Mouse (Mus musculus) liver, embryonic 16.5 days (tissue): Measurements from ENCODE around the gene Ncl. TPM values are rescaled to one million over a fixed set of nuclear protein-coding genes. Genes with fewer than 3 reads are reported as not detected.

Experiments
- ATAC-seq: fragments of 200-750 bp; cut with Nextera tagmentation; 2 replicates; pipeline ENCODE4 v1.8.0; 2017; ENCODE audit warnings: low read depth, mild to moderate bottlenecking, moderate number of reproducible peaks, moderate library complexity
- H3K27ac ChIP-seq: fragments of 300-500 bp; sonication (generic); 2 replicates; pipeline ENCODE4 v1.5.1; 2014; ENCODE audit warnings: mild to moderate bottlenecking, low read length
- H3K27me3 ChIP-seq: fragments of 300-500 bp; sonication (generic); 2 replicates; pipeline ENCODE4 v1.6.1; 2014; ENCODE audit warnings: low read depth, low read length, mixed read lengths; ENCODE audit not compliant: control insufficient read depth, insufficient read depth
- H3K36me3 ChIP-seq: fragments of 300-500 bp; sonication (generic); 2 replicates; pipeline ENCODE4 v1.6.1; 2014; ENCODE audit warnings: mild to moderate bottlenecking; ENCODE audit not compliant: control insufficient read depth, insufficient read depth
- H3K4me1 ChIP-seq: fragments of 300-500 bp; sonication (generic); 2 replicates; pipeline ENCODE4 v1.6.1; 2014; ENCODE audit warnings: low read depth, low read length, mixed read lengths; ENCODE audit not compliant: control insufficient read depth
- H3K4me2 ChIP-seq: fragments of 300-500 bp; sonication (generic); 2 replicates; pipeline ENCODE4 v1.6.1; 2014; ENCODE audit warnings: low read depth, low read length, mixed read lengths
- H3K4me3 ChIP-seq: fragments of 300-500 bp; sonication (generic); 2 replicates; pipeline ENCODE4 v1.5.1; 2014; ENCODE audit warnings: low read depth, mild to moderate bottlenecking, low read length
- H3K9ac ChIP-seq: fragments of 300-500 bp; sonication (generic); 2 replicates; pipeline ENCODE4 v1.6.1; 2014; ENCODE audit warnings: low read depth, low read length
- H3K9me3 ChIP-seq: fragments of 300-500 bp; sonication (generic); replicated peaks from 2 replicates; pipeline ENCODE4 v1.6.1; 2016; ENCODE audit warnings: low read length; ENCODE audit not compliant: control insufficient read depth
- whole genome bisulfite sequencing: fragments of 180-500 bp; shearing (Covaris S2); extraction: QIAGEN DNeasy Blood & Tissue Kit; methylation state at CpG from one replicate; pipeline ENCODE4 v1.1.7; 2014; ENCODE audit not compliant: insufficient replicate concordance; 5-methylcytosine and 5-hydroxymethylcytosine counted together
- polyA plus RNA-seq: library from polyadenylated mRNA; unstranded; fragments of >200 nt; fragmentation: Nextera tagmentation; extraction: Ambion mirVana; gene quantifications from 2 replicates; pipeline ENCODE4 v1.2.1, GENCODE M21; 2015

Gene Ncl
- polyA plus RNA-seq, 1 experiment from 2014 or later: 175 TPM

GRCm38 (mm10) chr1:86395897-86396296 is 36.7 kb upstream of the Ncl start:
- H3K4me1 ChIP-seq: no peaks in the 10 kb centered on the region
- ATAC-seq: no peak
- WGBS: 59% methylated on average over 7 of the region's 7 CpGs

GRCm38 (mm10) chr1:86394246-86394645 is 35.0 kb upstream of the Ncl start:
- Histone ChIP-seq H3K27ac (no peak overlapping the region), H3K9me3 (no peaks in the 10 kb centered on the region), H3K27me3 (no peaks in the 10 kb centered on the region), H3K4me3 (no peak overlapping the region), H3K4me2 (no peak overlapping the region), H3K4me1 (no peaks in the 10 kb centered on the region), H3K36me3 (no peaks in the 10 kb centered on the region), H3K9ac (no peak overlapping the region)
- ATAC-seq: no peak
- WGBS: 52% methylated on average over 3 of the region's 3 CpGs

More at GRCm38 (mm10) chr1:86395897-86396296, 36.7 kb upstream of the Ncl start:
- H3K9ac ChIP-seq: no peak overlapping the region
- H3K4me2 ChIP-seq: no peak overlapping the region
- H3K9me3 ChIP-seq: no peaks in the 10 kb centered on the region
- no peak overlapping the region for H3K4me3 ChIP-seq
- no peaks in the 10 kb centered on the region for H3K27me3 ChIP-seq
- no peak overlapping the region for H3K27ac ChIP-seq
- H3K36me3 ChIP-seq: no peaks in the 10 kb centered on the region

GRCm38 (mm10) chr1:86393219-86393618 is 34.0 kb upstream of the Ncl start:
- WGBS: 49% methylated on average over 3 of the region's 3 CpGs

GRCm38 (mm10) chr1:86391425-86391824 is 32.2 kb upstream of the Ncl start:
- Histone ChIP-seq H3K9me3 (no peaks in the 10 kb centered on the region), H3K4me2 (no peak overlapping the region), H3K36me3 (no peaks in the 10 kb centered on the region), H3K27me3 (no peaks in the 10 kb centered on the region), H3K4me3 (no peak overlapping the region), H3K9ac (no peak overlapping the region), H3K27ac (no peak overlapping the region), H3K4me1 (no peaks in the 10 kb centered on the region)
- WGBS: 66% methylated on average over 2 of the region's 2 CpGs
- no peak for ATAC-seq

More at GRCm38 (mm10) chr1:86393219-86393618, 34.0 kb upstream of the Ncl start:
- Histone ChIP-seq H3K4me1 (no peaks in the 10 kb centered on the region), H3K36me3 (no peaks in the 10 kb centered on the region), H3K9me3 (no peaks in the 10 kb centered on the region), H3K4me3 (no peak overlapping the region), H3K27me3 (no peaks in the 10 kb centered on the region), H3K4me2 (no peak overlapping the region), H3K9ac (no peak overlapping the region), H3K27ac (no peak overlapping the region)
- no peak for ATAC-seq

- ATAC-seq: no peak
- no peaks in the 10 kb centered on the region for H3K27me3 ChIP-seq
- no peak overlapping the region for H3K4me2 ChIP-seq
- H3K9ac ChIP-seq: no peak overlapping the region
- H3K9me3 ChIP-seq: no peaks in the 10 kb centered on the region
- no peaks in the 10 kb centered on the region for H3K4me1 ChIP-seq
- H3K4me3 ChIP-seq: no peak overlapping the region
- no peaks in the 10 kb centered on the region for H3K36me3 ChIP-seq
- no peak overlapping the region for H3K27ac ChIP-seq
- WGBS: 2% methylated on average over 11 of the region's 11 CpGs
These were observed 30.0 kb upstream of the Ncl start for GRCm38 (mm10) chr1:86389230-86389629.

GRCm38 (mm10) chr1:86381027-86381426 is 21.8 kb upstream of the Ncl start:
- no peaks in the 10 kb centered on the region for H3K27me3 ChIP-seq
- peaks cover 5% of the 10 kb centered on the region for H3K4me1 ChIP-seq
- peak; percentile 56 for ATAC-seq
- peak overlapping the region; percentile 59 for H3K4me2 ChIP-seq
- H3K9me3 ChIP-seq: no peaks in the 10 kb centered on the region
- peak overlapping the region; percentile 46 for H3K4me3 ChIP-seq
- 19% methylated on average over 13 of the region's 13 CpGs for WGBS
- no peak overlapping the region for H3K27ac ChIP-seq
- H3K36me3 ChIP-seq: no peaks in the 10 kb centered on the region
- peak overlapping the region; percentile 45 for H3K9ac ChIP-seq

GRCm38 (mm10) chr1:86379161-86379569 is 20.0 kb upstream of the Ncl start:
- Histone ChIP-seq H3K9ac (no peak overlapping the region), H3K4me3 (no peak overlapping the region), H3K27ac (no peak overlapping the region), H3K36me3 (no peaks in the 10 kb centered on the region), H3K4me1 (peaks cover 5% of the 10 kb centered on the region), H3K9me3 (no peaks in the 10 kb centered on the region), H3K4me2 (no peak overlapping the region), H3K27me3 (no peaks in the 10 kb centered on the region)
- WGBS: 35% methylated on average over 9 of the region's 9 CpGs
- no peak for ATAC-seq

- ATAC-seq: no peak
- no peaks in the 10 kb centered on the region for H3K27me3 ChIP-seq
- no peak overlapping the region for H3K4me2 ChIP-seq
- H3K9me3 ChIP-seq: no peaks in the 10 kb centered on the region
- H3K4me1 ChIP-seq: peaks cover 5% of the 10 kb centered on the region
- H3K27ac ChIP-seq: no peak overlapping the region
- H3K9ac ChIP-seq: no peak overlapping the region
- no peak overlapping the region for H3K4me3 ChIP-seq
- H3K36me3 ChIP-seq: no peaks in the 10 kb centered on the region
- WGBS: 33% methylated on average over 6 of the region's 6 CpGs
These were observed 19.5 kb upstream of the Ncl start for GRCm38 (mm10) chr1:86378662-86379061.

GRCm38 (mm10) chr1:86376354-86376753 is 17.2 kb upstream of the Ncl start:
- ATAC-seq: no peak
- H3K36me3 ChIP-seq: no peaks in the 10 kb centered on the region
- no peak overlapping the region for H3K4me3 ChIP-seq
- no peaks in the 10 kb centered on the region for H3K9me3 ChIP-seq
- 72% methylated on average over 5 of the region's 5 CpGs for WGBS
- H3K27ac ChIP-seq: no peak overlapping the region
- no peak overlapping the region for H3K4me2 ChIP-seq
- H3K27me3 ChIP-seq: no peaks in the 10 kb centered on the region
- peaks cover 5% of the 10 kb centered on the region for H3K4me1 ChIP-seq
- H3K9ac ChIP-seq: no peak overlapping the region
